Mouse (Mus musculus) olfactory bulb, adult 2 months (tissue): ENCODE results near the gene Atg10.

Experiments used
- CTCF ChIP-seq: fragments of 200-500 bp; IDR thresholded peaks from 2 replicates; pipeline ENCODE4 v1.5.1; 2012; ENCODE audit warnings: low read depth, mild to moderate bottlenecking, low read length, moderate library complexity; ENCODE audit not compliant: insufficient read depth
- POLR2A ChIP-seq: fragments of 200-500 bp; IDR thresholded peaks from 2 replicates; pipeline ENCODE4 v1.6.1; 2012; ENCODE audit warnings: mild to moderate bottlenecking, low read depth, low read length, moderate library complexity; ENCODE audit not compliant: insufficient read depth

DNA sequence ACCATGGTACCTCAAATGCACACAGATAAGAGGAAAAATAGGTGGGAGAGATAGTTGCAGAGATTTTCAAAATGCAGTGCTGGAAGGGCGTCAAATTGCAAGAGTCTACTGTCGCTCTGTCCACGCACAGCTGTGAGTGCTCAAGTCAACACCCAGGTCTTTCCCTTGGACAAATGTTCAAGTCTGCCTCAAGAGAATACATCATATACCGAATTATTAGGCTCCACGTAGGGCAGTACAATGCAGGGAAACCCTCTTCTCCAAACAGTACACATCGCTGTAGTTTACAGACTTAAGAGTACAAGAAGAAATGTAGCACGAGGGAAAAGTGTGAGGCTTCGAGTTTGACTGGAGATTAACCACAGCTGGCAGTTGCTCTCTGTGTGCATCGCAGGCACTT lies 200.3 kb downstream of the Atg10 start:
- TF ChIP-seq POLR2A (no peak), CTCF (no peak)
